Mouse (Mus musculus): Measurements from ENCODE around the gene Fbl.

DNA sequence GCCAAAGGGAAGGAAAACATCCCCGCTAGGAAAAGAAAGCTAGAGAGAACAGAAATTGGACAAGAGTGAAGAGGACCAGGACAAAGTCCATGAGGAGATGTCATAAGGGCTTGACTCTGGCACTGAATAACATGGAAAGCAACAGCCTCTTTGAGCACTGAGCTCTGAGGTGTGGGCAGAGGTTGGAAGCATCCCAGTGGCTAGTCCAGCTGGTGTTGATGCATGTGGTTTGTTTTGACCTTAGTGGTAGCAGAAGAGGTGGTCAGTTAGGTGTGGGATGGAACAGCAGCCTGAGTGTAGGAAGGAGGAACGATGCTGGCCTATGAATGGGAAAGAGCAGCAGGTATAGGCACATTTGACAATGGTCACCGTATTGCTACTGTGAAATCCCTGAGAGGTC, 22.0 kb downstream of the Fbl start:
- TF ChIP-seq CTCF (IDR thresholded peaks at IDR 0.05; ENCODE audit: control insufficient read depth, insufficient read depth, insufficient replicate concordance, low read depth, low read length) (no peak), POLR2A (IDR thresholded peaks at IDR 0.05; ENCODE audit: control insufficient read depth, low read depth, low read length) (no peak)

Data from testis, adult 2 months (tissue).